Comparison of ENCODE assay signal across 23 mouse cellular contexts in genomic region chr12:101821596-101821995, GRCm38 (mm10). TPM values are rescaled to one million over a fixed set of nuclear protein-coding genes. Genes with fewer than 3 reads are reported as not detected.
A peak's percentile ranks its signal among the peaks of the same experiment; 100 is the strongest.
DNase-seq lines count a peak whose midpoint lies in the region; ATAC-seq and TF ChIP-seq lines count a peak whose summit lies in the region.
"Had no signal": no experiment of that assay in that cellular context is flagged by ENCODE, and none has a peak within 500 bp of the region (broad histone marks: within the 10 kb centered on the region; RNA-seq: fewer than 3 reads in every experiment).

No protein-coding gene starts in this region.

- H3K4me3 ChIP-seq in bone marrow macrophage, adult 2 months (ENCODE audit: insufficient read depth, low read length), result no peak overlapping the region; the same call in 1 of the 2 replicates
- H3K4me3 ChIP-seq in intestine, postnatal 0 days (ENCODE audit: low read depth, low read length), result no peak overlapping the region
- H3K4me3 ChIP-seq: embryonic facial prominence, embryonic 15.5 days; erythroblast, embryonic 14.5 days; forebrain, embryonic 10.5 days; hindbrain, embryonic 13.5 days had no signal

- H3K36me3 ChIP-seq in intestine, postnatal 0 days (ENCODE audit: control insufficient read depth, insufficient read depth), result no peaks in the 10 kb centered on the region
- H3K36me3 ChIP-seq: embryonic facial prominence, embryonic 15.5 days; forebrain, embryonic 10.5 days; hindbrain, embryonic 13.5 days had no signal

- no peaks in the 10 kb centered on the region for H3K9me3 ChIP-seq in intestine, postnatal 0 days (ENCODE audit: control insufficient read depth)
- H3K9me3 ChIP-seq: embryonic facial prominence, embryonic 15.5 days; forebrain, embryonic 10.5 days; hindbrain, embryonic 13.5 days had no signal

- ATAC-seq in intestine, postnatal 0 days, result peak; percentile 46; the same call in 1 of the 2 replicates
- peak; percentile 49 for ATAC-seq in megakaryocyte-erythroid progenitor cell, adult 5-6 weeks (replicated peaks; ENCODE audit: low FRiP score, low TSS enrichment, poor library complexity, severe bottlenecking)
- ATAC-seq: CD4-positive, CD25-positive, alpha-beta regulatory T cell, adult 4 months; forebrain, embryonic 14.5 days; hindbrain, postnatal 0 days had no signal

- peak overlapping the region; percentile 48 for H3K27ac ChIP-seq in bone marrow macrophage, adult 2 months (ENCODE audit: insufficient read depth, low read depth, low read length)
- no peak overlapping the region for H3K27ac ChIP-seq in intestine, postnatal 0 days (ENCODE audit: low read depth, low read length)
- H3K27ac ChIP-seq: embryonic facial prominence, embryonic 15.5 days; forebrain, embryonic 10.5 days; hindbrain, embryonic 13.5 days; hindbrain, postnatal 0 days had no signal

- H3K4me2 ChIP-seq in intestine, postnatal 0 days (replicated peaks; ENCODE audit: low read depth), result no peak overlapping the region
- H3K4me2 ChIP-seq: embryonic facial prominence, embryonic 15.5 days; hindbrain, embryonic 13.5 days had no signal

- H3K4me1 ChIP-seq in bone marrow macrophage, adult 2 months (ENCODE audit: control insufficient read depth, insufficient read depth, low read length), result peaks cover 23% of the 10 kb centered on the region
- 0 out of 2 replicates have a peak, but pooled peaks cover 12% of the 10 kb centered on the region for H3K4me1 ChIP-seq in intestine, postnatal 0 days (replicated peaks; ENCODE audit: control insufficient read depth, insufficient read depth, low read length)

- 0 out of 2 replicates have a peak, but pooled peaks cover 4% of the 10 kb centered on the region for H3K27me3 ChIP-seq in intestine, postnatal 0 days (replicated peaks; ENCODE audit: control insufficient read depth, insufficient read depth, low read length)

- no peak for TF ChIP-seq CTCF in bone marrow macrophage, adult 2 months (IDR thresholded peaks at IDR 0.05; ENCODE audit: low read depth, low read length)
- TF ChIP-seq CTCF in intestine, postnatal 0 days (IDR thresholded peaks at IDR 0.05; ENCODE audit: low read depth), result no peak

- H3K9ac ChIP-seq in intestine, postnatal 0 days (ENCODE audit: low read depth, low read length), result no peak overlapping the region
- H3K9ac ChIP-seq: embryonic facial prominence, embryonic 15.5 days; hindbrain, embryonic 13.5 days had no signal

- peak; percentile 24 for DNase-seq in testis, postnatal 10 days (ENCODE audit: low spot score)
- DNase-seq in testis, postnatal 14 days (ENCODE audit: low spot score), result no peak
- no peak for DNase-seq in T-cell, adult 2 months (ENCODE audit: low spot score)
- no peak for DNase-seq in gastrocnemius, postnatal 25 days
- DNase-seq in embryo, embryonic 11 days, result no peak
- DNase-seq: adrenal gland, adult 8-10 months; adrenal gland, postnatal 36 days; B cell, adult 2 months; cerebellum, adult 11 months; cerebellum, adult 8-10 months; cerebellum, postnatal 14 days; heart, postnatal 10 days; heart, postnatal 4 days had no signal

- TF ChIP-seq POLR2A in bone marrow macrophage, adult 2 months (IDR thresholded peaks at IDR 0.05; ENCODE audit: borderline replicate concordance, low read depth, low read length), result no peak

- 12% methylated on average over 3 of the region's 3 CpGs for WGBS in intestine, postnatal 0 days

RNA-seq across cellular contexts. Expression of gene Fbln5, which starts 2.7 kb away (rescaled TPM):
- polyA plus RNA-seq in bone marrow macrophage, adult 2 months (2012; ENCODE audit: insufficient read depth, insufficient read length, missing spikeins), result 0.84 and 1.0 TPM in 2 replicates
- 38.1 and 39.0 TPM in 2 replicates for polyA plus RNA-seq in intestine, postnatal 0 days (2015; fragmentation: Nextera tagmentation; extraction: Ambion mirVana)
- not detected in 2 replicates for total RNA-seq in megakaryocyte-erythroid progenitor cell, adult 5-6 weeks (2014; fragmentation: Nextera tagmentation)
- total RNA-seq in megakaryocyte-erythroid progenitor cell, adult 5-6 weeks (2017), result not detected in 2 replicates
- 10 to 100 TPM; 17.7 to 18.9 TPM for total RNA-seq in gastrocnemius, postnatal 25 days (2021)
- polyA plus RNA-seq: CD4-positive, CD25-positive, alpha-beta regulatory T cell, adult 4 months; erythroblast, embryonic 14.5 days had no signal

Comparison
In these comparisons a context has a peak if more than half of its experiments do, and no peak if none do; other contexts are left out.
1. RNA of gene Fbln5, which starts 2.7 kb away (total RNA-seq): 17.7 to 18.9 TPM in gastrocnemius, postnatal 25 days; not detected in megakaryocyte-erythroid progenitor cell, adult 5-6 weeks; every median in the first group is over 10 times any median in the second.